Mouse (Mus musculus) cerebellum, adult 2 months (tissue): ENCODE data around the gene Nptn. TPM values are rescaled to one million over a fixed set of nuclear protein-coding genes. Genes with fewer than 3 reads are reported as not detected.

ENCODE experiments used
- DNase-seq, 2 experiments: peaks; one replicate each; pipeline ENCODE4 v3.0.0; 2021
- H3K27ac ChIP-seq: fragments of 200-500 bp; 2 replicates; pipeline ENCODE4 v1.5.1; 2012; ENCODE audit warnings: low read length, control low read depth, inconsistent platforms; ENCODE audit not compliant: insufficient read depth
- H3K27me3 ChIP-seq: fragments of 200-500 bp; 2 replicates; pipeline ENCODE4 v1.6.1; 2012; ENCODE audit warnings: inconsistent platforms, mild to moderate bottlenecking, low read length, moderate library complexity; ENCODE audit not compliant: control insufficient read depth, insufficient read depth
- H3K4me1 ChIP-seq: fragments of 200-500 bp; 2 replicates; pipeline ENCODE4 v1.6.1; 2011; ENCODE audit warnings: low read length; ENCODE audit not compliant: control insufficient read depth, insufficient read depth
- H3K4me3 ChIP-seq: fragments of 200-500 bp; replicated peaks from 2 replicates; pipeline ENCODE3; 2011; ENCODE audit warnings: mild to moderate bottlenecking, low read depth, low read length, control low read depth; ENCODE audit not compliant: insufficient read depth
- CTCF ChIP-seq: fragments of 200-500 bp; IDR thresholded peaks from 2 replicates; pipeline ENCODE4 v1.5.1; 2011; ENCODE audit warnings: low read depth, mild to moderate bottlenecking, control low read depth, low read length, moderate library complexity, borderline replicate concordance; ENCODE audit not compliant: insufficient read depth
- POLR2A ChIP-seq: fragments of 200-500 bp; IDR thresholded peaks from 2 replicates; pipeline ENCODE4 v1.6.1; 2011; ENCODE audit warnings: low read length, control low read depth, borderline replicate concordance; ENCODE audit not compliant: insufficient read depth
- WGBS: fragments of 180-500 bp; shearing (Covaris S2); methylation state at CpG from one replicate; pipeline ENCODE4 v1.1.7; 2018; 5-methylcytosine and 5-hydroxymethylcytosine counted together
- polyA plus RNA-seq: library from polyadenylated mRNA; depleted of rRNA; stranded (reverse); fragments of >200 nt; gene quantifications from 2 replicates; pipeline ENCODE4 v1.2.3, GENCODE M21; 2012; rRNA removed

Gene Nptn
- polyA plus RNA-seq, 1 experiment: 1,284 TPM

DNA sequence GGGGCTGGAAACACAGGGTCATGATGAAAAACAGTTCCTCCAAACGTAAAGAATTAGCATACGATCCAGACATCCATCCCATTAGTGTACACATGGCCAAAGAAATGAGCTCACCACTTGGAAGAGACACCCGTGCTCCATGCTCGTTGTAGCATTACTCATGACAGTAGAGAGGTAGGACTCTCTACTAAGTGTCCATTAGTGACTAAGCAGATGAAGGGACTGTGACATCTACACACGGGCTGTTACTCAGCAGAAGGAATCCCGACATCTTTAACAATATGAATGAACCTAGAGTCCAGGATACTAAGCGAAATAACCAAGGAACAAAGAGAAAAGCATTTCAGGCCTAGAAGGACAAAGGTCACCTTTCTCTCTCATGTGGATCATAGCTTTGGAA, 124.0 kb downstream of the Nptn start:
- Histone ChIP-seq H3K4me1 (no peaks in the 10 kb centered on the region; the same call in 1 of the 2 replicates), H3K27ac (no peak overlapping the region), H3K4me3 (no peak overlapping the region), H3K27me3 (no peaks in the 10 kb centered on the region)
- no peak for TF ChIP-seq CTCF
- no peak for TF ChIP-seq POLR2A
- no peak for DNase-seq
- 79% methylated on average over 7 of the region's 7 CpGs for WGBS

Other genes starting within 250 kb of the Nptn start
- gene Tbc1d21, start 211.8 kb upstream of the Nptn start, polyA plus RNA-seq: not detected in 2 replicates
- 147 and 149 TPM in 2 replicates for gene Insyn1, start 93.6 kb upstream of the Nptn start, polyA plus RNA-seq
- 6.4 and 6.9 TPM in 2 replicates for gene Cd276, start 26.8 kb upstream of the Nptn start, polyA plus RNA-seq
- 1.0 and 1.5 TPM in 2 replicates for gene Rec114, start 161.7 kb downstream of the Nptn start, polyA plus RNA-seq
- gene Hcn4, start 241.2 kb downstream of the Nptn start, polyA plus RNA-seq: 4.1 and 4.9 TPM in 2 replicates